11 mouse cellular contexts compared by ENCODE assay signal in genomic region chr5:117572428-117572827, GRCm38 (mm10).
DNase-seq lines count a peak whose midpoint lies in the region; ATAC-seq lines count a peak whose summit lies in the region.
"Had no signal": no experiment of that assay in that cellular context is flagged by ENCODE, and none has a peak within 500 bp of the region (broad histone marks: within the 10 kb centered on the region; RNA-seq: fewer than 3 reads in every experiment).

No protein-coding gene starts in this region.

- no peak overlapping the region for H3K4me3 ChIP-seq in forebrain, embryonic 16.5 days (replicated peaks; ENCODE audit: low read length)
- H3K4me3 ChIP-seq in forebrain, embryonic 10.5 days, result no peak overlapping the region
- no peak overlapping the region for H3K4me3 ChIP-seq in neural tube, embryonic 15.5 days (replicated peaks)
- H3K4me3 ChIP-seq in kidney, embryonic 14.5 days (ENCODE audit: low read length), result no peak overlapping the region
- H3K4me3 ChIP-seq: embryonic facial prominence, embryonic 12.5 days; heart, embryonic 10.5 days had no signal

- peaks cover 6% of the 10 kb centered on the region; the same call in 1 of the 2 replicates for H3K4me1 ChIP-seq in forebrain, embryonic 16.5 days (replicated peaks; ENCODE audit: control insufficient read depth, insufficient read depth, low read length)
- H3K4me1 ChIP-seq in forebrain, embryonic 10.5 days, result no peaks in the 10 kb centered on the region
- peaks cover 7% of the 10 kb centered on the region; the same call in 1 of the 2 replicates for H3K4me1 ChIP-seq in neural tube, embryonic 15.5 days
- peaks cover 11% of the 10 kb centered on the region for H3K4me1 ChIP-seq in kidney, embryonic 14.5 days (ENCODE audit: control insufficient read depth, insufficient read depth, low read length)
- H3K4me1 ChIP-seq: embryonic facial prominence, embryonic 12.5 days; heart, embryonic 10.5 days had no signal

- H3K27me3 ChIP-seq in forebrain, embryonic 16.5 days (replicated peaks; ENCODE audit: control insufficient read depth, insufficient read depth, low read length), result no peaks in the 10 kb centered on the region
- H3K27me3 ChIP-seq in forebrain, embryonic 10.5 days (ENCODE audit: poor library complexity, severe bottlenecking), result no peaks in the 10 kb centered on the region
- H3K27me3 ChIP-seq in neural tube, embryonic 15.5 days (replicated peaks), result no peaks in the 10 kb centered on the region
- no peaks in the 10 kb centered on the region for H3K27me3 ChIP-seq in kidney, embryonic 14.5 days (ENCODE audit: control insufficient read depth, insufficient read depth, low read length)
- H3K27me3 ChIP-seq: embryonic facial prominence, embryonic 12.5 days had no signal

- no peak overlapping the region; the same call in 1 of the 2 replicates for H3K27ac ChIP-seq in forebrain, embryonic 16.5 days (ENCODE audit: low read length)
- no peak overlapping the region for H3K27ac ChIP-seq in forebrain, embryonic 10.5 days
- H3K27ac ChIP-seq in neural tube, embryonic 15.5 days (replicated peaks), result no peak overlapping the region
- no peak overlapping the region for H3K27ac ChIP-seq in kidney, embryonic 14.5 days (ENCODE audit: low read depth, low read length)
- H3K27ac ChIP-seq: embryonic facial prominence, embryonic 12.5 days; heart, embryonic 10.5 days; macrophage had no signal

- peak; percentile 43; the same call in 1 of the 2 replicates for ATAC-seq in forebrain, embryonic 16.5 days
- no peak for ATAC-seq in neural tube, embryonic 15.5 days (ENCODE audit: low FRiP score)
- ATAC-seq in kidney, embryonic 14.5 days (ENCODE audit: low FRiP score, low TSS enrichment), result peak; percentile 46

- H3K9me3 ChIP-seq in forebrain, embryonic 16.5 days (ENCODE audit: control insufficient read depth, low read length), result no peaks in the 10 kb centered on the region
- no peaks in the 10 kb centered on the region; the same call in 1 of the 2 replicates for H3K9me3 ChIP-seq in forebrain, embryonic 10.5 days
- H3K9me3 ChIP-seq in neural tube, embryonic 15.5 days (replicated peaks), result no peaks in the 10 kb centered on the region
- H3K9me3 ChIP-seq in kidney, embryonic 14.5 days (ENCODE audit: control insufficient read depth, low read length), result no peaks in the 10 kb centered on the region; the same call in 1 of the 2 replicates
- H3K9me3 ChIP-seq: embryonic facial prominence, embryonic 12.5 days; heart, embryonic 10.5 days had no signal

- H3K36me3 ChIP-seq in forebrain, embryonic 16.5 days (ENCODE audit: control insufficient read depth, insufficient read depth), result no peaks in the 10 kb centered on the region
- H3K36me3 ChIP-seq in forebrain, embryonic 10.5 days (replicated peaks), result no peaks in the 10 kb centered on the region
- H3K36me3 ChIP-seq in neural tube, embryonic 15.5 days, result peaks cover 2% of the 10 kb centered on the region; the same call in 1 of the 2 replicates
- H3K36me3 ChIP-seq in kidney, embryonic 14.5 days (ENCODE audit: control insufficient read depth, insufficient read depth, low read length), result no peaks in the 10 kb centered on the region
- H3K36me3 ChIP-seq: embryonic facial prominence, embryonic 12.5 days; heart, embryonic 10.5 days had no signal

- 63% methylated on average over 14 of the region's 14 CpGs for WGBS in forebrain, embryonic 16.5 days
- WGBS in forebrain, embryonic 10.5 days, result 92% methylated on average over 14 of the region's 14 CpGs
- WGBS in neural tube, embryonic 15.5 days, result 56% methylated on average over 14 of the region's 14 CpGs
- 38% methylated on average over 14 of the region's 14 CpGs for WGBS in kidney, embryonic 14.5 days

- no peak for DNase-seq in forebrain, embryonic 10.5 days (ENCODE audit: extremely low spot score, low spot score)
- no peak for DNase-seq in neural tube, embryonic 10.5 days (ENCODE audit: extremely low spot score, low spot score)
- DNase-seq in gastrocnemius, adult 8-10 months (ENCODE audit: low spot score in 2 of 2), result no peak
- DNase-seq in urinary bladder, postnatal 14 days (ENCODE audit: low spot score), result no peak
- DNase-seq: thymus, postnatal 14 days had no signal

- H3K4me2 ChIP-seq in forebrain, embryonic 16.5 days (ENCODE audit: low read length), result 0 out of 2 replicates have a peak overlapping the region, but pooled peaks have one; percentile 4
- peak overlapping the region; percentile 5; the same call in 1 of the 2 replicates for H3K4me2 ChIP-seq in neural tube, embryonic 15.5 days
- no peak overlapping the region for H3K4me2 ChIP-seq in kidney, embryonic 14.5 days (replicated peaks; ENCODE audit: low read depth, low read length)
- H3K4me2 ChIP-seq: embryonic facial prominence, embryonic 12.5 days had no signal

- H3K9ac ChIP-seq in forebrain, embryonic 16.5 days (replicated peaks; ENCODE audit: low read depth, low read length), result no peak overlapping the region
- no peak overlapping the region for H3K9ac ChIP-seq in neural tube, embryonic 15.5 days (replicated peaks)
- no peak overlapping the region for H3K9ac ChIP-seq in kidney, embryonic 14.5 days (ENCODE audit: low read depth, low read length)
- H3K9ac ChIP-seq: embryonic facial prominence, embryonic 12.5 days had no signal
